Mouse (Mus musculus) midbrain, embryonic 12.5 days (tissue): ENCODE results near the gene Ptpre. TPM values are rescaled to one million over a fixed set of nuclear protein-coding genes. Genes with fewer than 3 reads are reported as not detected.

ENCODE experiments used
- ATAC-seq: fragments of 200-750 bp; cut with Nextera tagmentation; 2 replicates; pipeline ENCODE4 v1.8.0; 2017; ENCODE audit warnings: low read depth, moderate TSS enrichment, moderate library complexity; ENCODE audit not compliant: low FRiP score
- H3K27ac ChIP-seq: fragments of 300-500 bp; sonication (generic); replicated peaks from 2 replicates; pipeline ENCODE4 v1.5.1; 2016; ENCODE audit warnings: mild to moderate bottlenecking
- H3K27me3 ChIP-seq: fragments of 300-500 bp; sonication (generic); 2 replicates; pipeline ENCODE4 v1.6.1; 2016; ENCODE audit warnings: mild to moderate bottlenecking
- H3K36me3 ChIP-seq: fragments of 300-500 bp; sonication (generic); 2 replicates; pipeline ENCODE4 v1.6.1; 2016
- H3K4me1 ChIP-seq: fragments of 300-500 bp; sonication (generic); 2 replicates; pipeline ENCODE4 v1.6.1; 2016
- H3K4me2 ChIP-seq: fragments of 300-500 bp; sonication (generic); replicated peaks from 2 replicates; pipeline ENCODE4 v1.6.1; 2016; ENCODE audit warnings: mild to moderate bottlenecking, moderate library complexity
- H3K4me3 ChIP-seq: fragments of 300-500 bp; sonication (generic); 2 replicates; pipeline ENCODE4 v1.5.1; 2016; ENCODE audit warnings: mild to moderate bottlenecking
- H3K9ac ChIP-seq: fragments of 300-500 bp; sonication (generic); replicated peaks from 2 replicates; pipeline ENCODE4 v1.6.1; 2016; ENCODE audit warnings: mild to moderate bottlenecking, moderate library complexity
- H3K9me3 ChIP-seq: fragments of 300-500 bp; sonication (generic); 2 replicates; pipeline ENCODE4 v1.6.1; 2016; ENCODE audit warnings: mild to moderate bottlenecking
- WGBS: fragments of 180-500 bp; shearing (Covaris S2); methylation state at CpG from one replicate; pipeline ENCODE4 v1.1.7; 2016; 5-methylcytosine and 5-hydroxymethylcytosine counted together
- polyA plus RNA-seq: library from polyadenylated mRNA; unstranded; fragments of >200 nt; fragmentation: Nextera tagmentation; extraction: Ambion mirVana; gene quantifications from 2 replicates; pipeline ENCODE4 v1.2.1, GENCODE M21; 2016

Gene Ptpre
- polyA plus RNA-seq, 1 experiment from 2014 or later: 1.4 TPM

- Histone ChIP-seq H3K4me2 (no peak overlapping the region), H3K4me1 (peaks cover 25% of the 10 kb centered on the region), H3K9ac (no peak overlapping the region), H3K36me3 (peaks cover 44% of the 10 kb centered on the region), H3K27ac (no peak overlapping the region), H3K9me3 (no peaks in the 10 kb centered on the region), H3K27me3 (no peaks in the 10 kb centered on the region), H3K4me3 (no peak overlapping the region)
- WGBS: 84% methylated on average over 2 of the region's 2 CpGs
- no peak for ATAC-seq
Measured at GRCm38 (mm10) chr7:135710702-135711101, 173.4 kb downstream of the Ptpre start.

GRCm38 (mm10) chr7:135712534-135712933, 175.3 kb downstream of the Ptpre start:
- ATAC-seq: no peak
- H3K4me2 ChIP-seq: peak overlapping the region; percentile 81; the same call in 1 of the 2 replicates
- 87% methylated on average over 1 of the region's 1 CpGs for WGBS
- H3K9me3 ChIP-seq: no peaks in the 10 kb centered on the region
- H3K4me3 ChIP-seq: no peak overlapping the region
- H3K9ac ChIP-seq: no peak overlapping the region
- H3K36me3 ChIP-seq: peaks cover 27% of the 10 kb centered on the region
- H3K4me1 ChIP-seq: peaks cover 29% of the 10 kb centered on the region
- no peaks in the 10 kb centered on the region for H3K27me3 ChIP-seq
- no peak overlapping the region for H3K27ac ChIP-seq

- no peak overlapping the region for H3K9ac ChIP-seq
- H3K27ac ChIP-seq: no peak overlapping the region
- WGBS: 75% methylated on average over 8 of the region's 8 CpGs
- peaks cover 21% of the 10 kb centered on the region; the same call in 1 of the 2 replicates for H3K36me3 ChIP-seq
- H3K4me2 ChIP-seq: peak overlapping the region; percentile 81
- no peaks in the 10 kb centered on the region for H3K27me3 ChIP-seq
- H3K4me3 ChIP-seq: peak overlapping the region; percentile 87
- no peak for ATAC-seq
- H3K9me3 ChIP-seq: no peaks in the 10 kb centered on the region
- H3K4me1 ChIP-seq: peaks cover 29% of the 10 kb centered on the region
Measured at GRCm38 (mm10) chr7:135713326-135713725, 176.0 kb downstream of the Ptpre start.

- H3K9ac ChIP-seq: peak overlapping the region; percentile 78
- H3K4me3 ChIP-seq: peak overlapping the region; percentile 87
- H3K4me1 ChIP-seq: peaks cover 29% of the 10 kb centered on the region
- peak overlapping the region; percentile 81 for H3K4me2 ChIP-seq
- H3K36me3 ChIP-seq: 0 out of 2 replicates have a peak, but pooled peaks cover 6% of the 10 kb centered on the region
- 6% methylated on average over 7 of the region's 7 CpGs for WGBS
- no peaks in the 10 kb centered on the region for H3K27me3 ChIP-seq
- no peaks in the 10 kb centered on the region for H3K9me3 ChIP-seq
- no peak overlapping the region for H3K27ac ChIP-seq
- no peak for ATAC-seq
Measured at GRCm38 (mm10) chr7:135715166-135715565, 177.9 kb downstream of the Ptpre start.

GRCm38 (mm10) chr7:135715642-135716444, 178.6 kb downstream of the Ptpre start, which contains the start of gene Mki67:
Gene Mki67, minus strand, starts transcription at chr7:135716361.
- Histone ChIP-seq H3K4me1 (peaks cover 29% of the 10 kb centered on the region), H3K27me3 (no peaks in the 10 kb centered on the region), H3K36me3 (no peaks in the 10 kb centered on the region), H3K4me2 (peak within 1 kb of the TSS; percentile 81), H3K4me3 (peak within 1 kb of the TSS; percentile 87), H3K27ac (peak within 1 kb of the TSS; percentile 56), H3K9me3 (no peaks in the 10 kb centered on the region), H3K9ac (peak within 1 kb of the TSS; percentile 78)
- peak; percentile 77 for ATAC-seq
- WGBS: under 1% methylated on average over 75 of the region's 82 CpGs

DNA sequence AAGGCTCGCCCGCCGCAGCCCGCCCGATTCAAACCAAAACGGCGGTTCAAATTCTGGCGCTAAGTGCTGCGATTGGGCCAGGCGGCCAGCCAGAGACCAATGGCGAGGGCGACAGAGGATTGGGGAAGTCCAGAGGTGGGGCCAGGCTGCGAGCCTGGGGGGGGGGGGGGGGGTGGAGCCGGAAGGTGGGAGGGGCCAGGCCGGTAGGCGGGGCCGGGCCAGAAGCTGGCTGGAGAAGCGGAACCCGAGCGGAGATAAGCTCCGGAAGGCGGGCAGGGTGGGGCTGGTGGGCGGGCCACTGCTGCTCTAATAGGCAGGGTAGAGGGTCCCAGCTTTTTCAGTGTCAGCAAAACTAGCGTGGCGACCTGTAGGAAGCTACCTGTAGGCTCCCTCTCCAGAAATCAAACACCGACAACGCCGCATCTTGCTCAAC, 179.2 kb downstream of the Ptpre start:
- Histone ChIP-seq H3K4me1 (peaks cover 29% of the 10 kb centered on the region), H3K4me3 (peak overlapping the region; percentile 87), H3K27ac (no peak overlapping the region), H3K9me3 (no peaks in the 10 kb centered on the region), H3K27me3 (no peaks in the 10 kb centered on the region), H3K9ac (peak overlapping the region; percentile 78), H3K4me2 (peak overlapping the region; percentile 81), H3K36me3 (no peaks in the 10 kb centered on the region)
- WGBS: 2% methylated on average over 21 of the region's 28 CpGs
- peak; percentile 98 for ATAC-seq

- peak overlapping the region; percentile 41; the same call in 1 of the 2 replicates for H3K9ac ChIP-seq
- no peak for ATAC-seq
- H3K27me3 ChIP-seq: no peaks in the 10 kb centered on the region
- H3K27ac ChIP-seq: no peak overlapping the region
- no peaks in the 10 kb centered on the region for H3K36me3 ChIP-seq
- H3K4me2 ChIP-seq: peak overlapping the region; percentile 81
- H3K4me3 ChIP-seq: peak overlapping the region; percentile 87
- WGBS: 71% methylated on average over 7 of the region's 7 CpGs
- no peaks in the 10 kb centered on the region for H3K9me3 ChIP-seq
- H3K4me1 ChIP-seq: peaks cover 29% of the 10 kb centered on the region
Measured at GRCm38 (mm10) chr7:135716968-135717557, 179.8 kb downstream of the Ptpre start.

DNA sequence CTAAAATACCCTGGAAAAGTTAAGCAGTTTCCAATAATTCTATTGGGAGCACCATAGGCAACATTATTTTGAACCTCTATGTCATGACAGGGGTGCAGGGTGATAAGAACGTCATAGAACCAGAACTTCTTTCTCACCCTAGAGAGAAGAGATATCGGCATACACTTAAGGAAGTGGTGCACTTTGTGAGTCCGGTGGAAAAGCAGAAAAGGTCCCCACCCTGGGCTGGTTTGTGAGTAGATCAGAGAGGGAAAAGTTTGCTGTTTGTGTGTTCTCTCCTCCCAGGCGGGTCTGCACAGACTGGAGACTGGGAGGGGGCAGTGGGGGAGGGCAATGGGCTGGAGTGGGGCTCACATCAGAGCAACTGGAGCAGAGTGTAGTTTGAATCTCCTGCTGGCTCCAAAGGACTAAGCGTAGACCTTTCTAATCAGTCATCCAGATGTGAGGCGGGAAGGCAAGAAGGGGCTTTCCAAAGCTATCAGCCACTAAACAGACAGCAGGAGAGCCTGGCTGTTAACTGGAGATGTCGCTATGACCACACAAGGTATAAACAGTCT, 184.2 kb downstream of the Ptpre start:
- H3K36me3 ChIP-seq: no peaks in the 10 kb centered on the region
- no peak overlapping the region for H3K4me2 ChIP-seq
- no peak for ATAC-seq
- H3K27me3 ChIP-seq: no peaks in the 10 kb centered on the region
- H3K9ac ChIP-seq: no peak overlapping the region
- no peak overlapping the region for H3K27ac ChIP-seq
- H3K4me1 ChIP-seq: peaks cover 4% of the 10 kb centered on the region; the same call in 1 of the 2 replicates
- WGBS: 78% methylated on average over 7 of the region's 7 CpGs
- H3K4me3 ChIP-seq: no peak overlapping the region
- H3K9me3 ChIP-seq: no peaks in the 10 kb centered on the region

DNA sequence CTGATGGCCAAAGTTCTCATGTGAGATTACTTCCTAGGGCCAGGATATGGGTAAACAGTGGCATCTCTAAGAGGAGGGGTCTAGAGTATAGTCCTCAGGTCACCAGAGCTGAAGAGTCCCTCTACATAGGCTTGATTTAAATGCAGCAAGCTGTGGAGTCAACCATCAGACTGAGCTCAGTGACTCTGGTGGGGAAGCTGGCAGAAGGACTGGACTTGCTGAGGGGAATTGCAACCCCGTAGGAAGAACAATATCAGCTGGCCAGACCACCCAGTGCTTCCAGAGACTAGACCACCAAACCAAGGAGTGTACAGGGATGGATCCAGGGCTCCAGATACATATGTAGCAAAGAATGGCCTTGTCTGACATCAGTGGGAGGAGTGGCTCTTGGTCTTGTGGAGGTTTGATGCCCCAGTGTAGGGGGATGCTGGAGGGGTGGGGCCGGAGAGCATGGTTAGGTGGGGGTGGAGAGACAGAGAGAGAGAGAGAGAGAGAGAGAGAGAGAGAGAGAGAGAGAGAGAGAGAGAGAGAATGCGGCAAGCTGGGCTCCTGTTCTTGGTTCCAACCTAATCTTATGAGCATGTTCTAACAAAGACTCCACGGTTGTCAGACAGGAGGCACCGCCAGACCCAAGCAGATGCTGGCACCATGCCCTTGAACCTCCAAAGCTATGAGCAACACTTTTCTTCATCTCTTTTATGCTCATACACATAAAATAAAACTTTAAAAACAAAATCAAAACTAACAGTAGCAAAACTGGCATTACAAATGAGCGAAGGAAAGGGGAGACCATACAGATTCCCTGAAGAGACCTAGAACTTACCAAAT, 184.9 kb downstream of the Ptpre start:
- no peak for ATAC-seq
- Histone ChIP-seq H3K4me1 (no peaks in the 10 kb centered on the region), H3K27me3 (no peaks in the 10 kb centered on the region), H3K27ac (no peak overlapping the region), H3K9me3 (no peaks in the 10 kb centered on the region), H3K9ac (no peak overlapping the region), H3K4me3 (no peak overlapping the region), H3K36me3 (no peaks in the 10 kb centered on the region), H3K4me2 (no peak overlapping the region)
- 78% methylated on average over 6 of the region's 6 CpGs for WGBS

GRCm38 (mm10) chr7:135723672-135724341, 186.5 kb downstream of the Ptpre start:
- H3K4me3 ChIP-seq: no peak overlapping the region
- ATAC-seq: no peak
- no peak overlapping the region for H3K4me2 ChIP-seq
- H3K9ac ChIP-seq: no peak overlapping the region
- no peaks in the 10 kb centered on the region for H3K4me1 ChIP-seq
- H3K27ac ChIP-seq: no peak overlapping the region
- H3K27me3 ChIP-seq: no peaks in the 10 kb centered on the region
- H3K9me3 ChIP-seq: no peaks in the 10 kb centered on the region
- 85% methylated on average over 6 of the region's 6 CpGs for WGBS
- no peaks in the 10 kb centered on the region for H3K36me3 ChIP-seq

DNA sequence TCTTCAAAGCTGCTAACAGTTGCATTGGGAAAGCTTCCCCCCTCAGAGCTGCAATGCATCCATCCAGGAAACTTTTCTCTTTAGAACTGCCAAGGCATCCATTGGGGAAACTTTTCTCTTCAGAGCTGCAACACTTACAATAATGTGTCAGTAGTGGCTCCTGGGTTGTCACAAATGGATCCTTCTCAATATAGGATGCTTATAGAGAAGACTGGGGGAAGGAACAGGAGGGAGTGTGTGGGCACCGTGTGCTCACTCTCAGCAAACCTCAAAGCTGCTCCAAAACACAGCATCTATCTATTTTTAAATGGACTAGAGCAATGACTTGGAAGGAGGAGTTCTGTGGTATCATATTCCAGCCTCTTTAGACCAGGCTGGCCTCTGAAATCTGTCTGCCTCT, 189.4 kb downstream of the Ptpre start:
- H3K4me1 ChIP-seq: no peaks in the 10 kb centered on the region
- 88% methylated on average over 1 of the region's 1 CpGs for WGBS
- no peak for ATAC-seq
- no peak overlapping the region for H3K27ac ChIP-seq
- H3K4me2 ChIP-seq: no peak overlapping the region
- H3K4me3 ChIP-seq: no peak overlapping the region
- H3K27me3 ChIP-seq: no peaks in the 10 kb centered on the region
- H3K9me3 ChIP-seq: no peaks in the 10 kb centered on the region
- no peaks in the 10 kb centered on the region for H3K36me3 ChIP-seq
- H3K9ac ChIP-seq: no peak overlapping the region
